Mouse (Mus musculus): ENCODE data around the gene Dstn.

The Dstn gene

DNA sequence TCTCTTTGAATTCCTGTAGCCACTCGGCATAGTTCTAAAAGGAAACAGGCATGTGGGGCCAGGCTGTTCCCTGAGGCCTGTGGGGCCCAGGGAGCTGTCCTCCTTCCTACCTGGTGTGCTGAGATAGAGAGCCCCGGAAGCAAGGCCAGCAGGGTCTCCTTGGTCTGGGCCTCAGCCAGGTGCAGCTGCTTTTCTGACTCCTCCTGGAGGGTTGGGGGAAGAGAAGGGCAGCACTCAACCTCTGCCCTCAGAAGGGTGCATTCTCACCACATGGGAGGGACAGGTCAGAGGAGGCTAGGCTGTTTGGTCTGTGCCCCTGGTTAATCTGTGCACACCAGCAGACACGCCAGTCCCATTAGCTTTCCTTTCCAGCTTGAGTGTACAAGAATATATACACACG is 39.9 kb downstream of the Dstn start:
- DNase-seq (ENCODE audit: low read depth), result no peak

DNA sequence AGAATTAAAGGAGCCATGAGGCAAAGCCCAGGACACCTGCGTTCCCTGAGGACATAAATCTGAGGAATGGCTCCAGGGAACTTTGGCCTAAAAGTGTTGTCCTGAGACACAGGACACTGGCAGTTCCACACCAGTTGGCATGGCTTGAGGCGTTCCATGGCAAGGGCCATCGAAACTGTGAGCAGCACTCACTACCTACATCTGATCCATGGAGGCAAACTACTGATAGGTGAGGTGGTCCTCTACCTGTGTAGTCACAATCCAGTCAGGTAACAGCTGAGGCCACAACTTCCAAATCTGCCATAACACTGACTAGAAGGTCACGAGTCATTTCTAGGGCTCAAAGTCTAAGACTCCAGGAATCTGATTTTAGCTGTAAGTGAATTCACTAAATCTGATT is 40.6 kb downstream of the Dstn start:
- no peak for DNase-seq (ENCODE audit: low read depth)

DNA sequence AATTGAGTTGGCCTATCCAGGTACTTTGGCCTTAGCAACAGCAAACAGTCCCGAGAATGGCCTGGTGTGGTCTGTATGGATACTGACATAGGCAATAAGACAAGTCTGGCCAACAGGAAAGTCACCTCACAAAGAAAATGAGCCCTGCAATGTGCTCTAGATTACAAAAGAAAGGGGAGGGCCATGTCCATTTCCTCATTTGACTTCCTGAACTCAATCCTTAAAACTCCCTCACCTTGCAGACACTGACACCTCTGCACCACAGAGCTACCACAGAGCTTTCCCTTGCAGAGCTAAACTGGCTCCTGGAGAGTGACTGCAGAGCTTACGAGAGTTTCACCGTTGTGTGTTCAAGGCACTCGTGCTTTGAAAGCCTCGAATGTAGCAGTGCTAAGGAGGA is 47.1 kb downstream of the Dstn start:
- no peak for DNase-seq (ENCODE audit: low read depth)

DNA sequence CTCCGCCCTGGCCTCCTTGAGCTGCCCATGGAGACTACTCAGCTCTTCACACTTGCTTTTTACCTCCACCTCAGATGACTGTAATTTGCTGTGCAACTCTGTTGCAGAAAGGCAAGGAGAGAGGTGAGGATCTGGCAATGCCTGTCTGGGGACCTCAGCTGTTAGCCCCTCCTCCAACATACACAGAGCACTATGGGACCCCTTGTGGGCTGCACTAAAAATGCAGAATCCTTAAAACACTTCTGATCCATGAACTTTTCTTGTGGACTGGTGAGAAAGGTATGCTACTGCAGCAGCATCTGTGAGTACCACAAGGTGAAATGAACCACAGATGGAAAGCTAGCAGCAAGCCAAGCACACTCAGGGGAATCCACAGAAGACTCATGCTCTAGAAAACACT is 48.2 kb downstream of the Dstn start:
- no peak for DNase-seq (ENCODE audit: low read depth)

DNA sequence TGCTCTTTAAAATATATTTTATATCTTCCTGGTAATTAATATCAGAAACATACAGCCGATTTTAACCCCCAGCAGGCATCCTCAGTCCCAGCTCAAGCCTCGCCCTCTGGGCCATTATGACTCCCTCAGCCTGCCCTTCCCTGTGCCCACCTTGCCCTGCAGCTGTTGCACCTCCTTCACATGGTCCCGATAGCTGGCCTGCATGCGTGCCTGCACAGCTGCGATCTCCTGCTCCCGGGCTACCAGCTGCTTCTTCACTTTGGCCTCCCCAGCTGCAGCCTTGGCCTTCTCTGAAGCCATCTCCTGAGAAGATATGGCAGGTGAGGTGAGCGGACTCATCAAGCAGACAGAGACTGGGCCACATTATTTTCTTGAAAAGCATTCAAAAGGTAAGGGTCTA is 54.1 kb downstream of the Dstn start:
- DNase-seq (ENCODE audit: low read depth), result no peak

DNA sequence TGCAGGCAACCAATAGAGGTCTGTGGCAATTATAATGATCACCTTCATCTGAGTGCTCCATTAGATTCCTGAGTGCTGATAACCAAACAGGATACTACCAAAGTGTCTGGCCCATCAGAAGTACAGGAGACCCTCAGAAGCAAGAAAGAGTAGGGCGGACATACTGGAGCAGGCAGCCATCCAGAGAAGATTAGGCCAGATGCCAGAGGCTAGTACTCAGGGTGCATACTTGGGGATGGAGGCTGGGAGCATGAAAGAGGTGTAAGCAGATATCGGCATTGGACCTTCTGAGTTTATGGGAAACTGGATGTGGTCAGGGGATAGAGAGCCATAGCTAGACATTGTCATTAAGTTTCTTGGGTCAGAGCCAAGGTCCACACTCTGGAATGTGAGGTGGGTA is 55.7 kb downstream of the Dstn start:
- DNase-seq (ENCODE audit: low read depth), result no peak

DNA sequence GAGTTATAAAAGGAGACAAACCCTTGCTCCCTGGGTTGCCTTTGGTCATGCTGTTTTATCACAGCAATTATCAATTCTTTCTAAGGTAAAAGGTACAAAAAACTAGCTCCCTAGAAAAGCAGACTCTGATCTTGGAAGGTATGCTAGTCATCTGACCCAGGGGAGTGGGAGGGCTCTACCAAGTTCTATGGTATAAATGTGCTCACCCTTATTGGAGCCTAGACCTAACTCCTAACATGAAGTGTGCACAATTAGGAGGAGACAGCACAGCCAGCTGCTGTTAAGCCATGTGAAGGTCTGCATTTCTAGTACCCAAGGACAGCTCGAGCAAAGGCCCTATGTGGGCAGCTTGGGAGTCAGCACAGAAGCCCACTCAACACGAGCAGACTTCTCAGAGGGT is 56.8 kb downstream of the Dstn start:
- DNase-seq (ENCODE audit: low read depth), result no peak

DNA sequence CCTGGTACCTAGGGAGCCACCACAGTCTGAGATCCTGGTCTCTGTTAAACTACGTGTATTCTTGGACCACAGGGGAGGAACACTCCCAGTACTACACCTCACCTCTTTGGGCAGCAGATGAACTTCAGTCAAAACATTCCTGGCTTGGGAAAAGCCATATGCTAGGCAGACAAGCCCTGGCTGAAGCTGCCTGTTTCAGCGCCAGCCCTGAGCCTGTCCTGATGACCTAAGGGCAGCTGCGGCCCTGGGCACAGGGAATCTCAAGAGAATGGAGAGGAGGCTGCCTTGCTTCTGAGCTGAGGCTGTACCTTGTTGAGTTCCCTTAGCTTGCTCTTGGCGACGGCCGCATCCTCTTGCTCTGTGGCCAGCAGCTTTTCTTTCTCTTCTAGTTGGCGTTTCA is 58.0 kb downstream of the Dstn start:
- no peak for DNase-seq (ENCODE audit: low read depth)

DNA sequence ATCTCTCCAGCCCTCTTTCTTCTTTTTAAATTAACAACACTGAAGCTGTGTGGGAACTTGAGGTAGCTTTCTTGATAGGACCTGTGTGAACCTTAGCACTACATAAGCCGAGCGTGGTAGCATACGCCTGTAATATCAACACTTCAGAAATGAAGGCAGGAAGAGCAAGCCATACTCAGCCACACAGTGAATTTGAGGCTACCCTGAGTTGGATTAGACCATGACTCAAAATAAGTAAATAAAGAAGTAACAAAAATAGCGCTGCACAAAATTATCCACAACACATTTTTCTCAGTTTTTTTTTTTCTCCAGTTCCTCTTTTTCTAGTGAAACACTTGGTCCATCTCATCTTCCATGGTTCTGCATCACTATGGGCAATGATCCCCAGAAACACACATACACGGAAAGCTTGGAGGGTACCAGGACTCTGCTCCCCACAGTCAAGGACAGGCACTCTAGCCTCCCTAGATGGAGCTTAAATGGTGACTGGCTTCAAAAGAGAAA is 60.1 kb downstream of the Dstn start:
- no peak for DNase-seq (ENCODE audit: low read depth)

DNA sequence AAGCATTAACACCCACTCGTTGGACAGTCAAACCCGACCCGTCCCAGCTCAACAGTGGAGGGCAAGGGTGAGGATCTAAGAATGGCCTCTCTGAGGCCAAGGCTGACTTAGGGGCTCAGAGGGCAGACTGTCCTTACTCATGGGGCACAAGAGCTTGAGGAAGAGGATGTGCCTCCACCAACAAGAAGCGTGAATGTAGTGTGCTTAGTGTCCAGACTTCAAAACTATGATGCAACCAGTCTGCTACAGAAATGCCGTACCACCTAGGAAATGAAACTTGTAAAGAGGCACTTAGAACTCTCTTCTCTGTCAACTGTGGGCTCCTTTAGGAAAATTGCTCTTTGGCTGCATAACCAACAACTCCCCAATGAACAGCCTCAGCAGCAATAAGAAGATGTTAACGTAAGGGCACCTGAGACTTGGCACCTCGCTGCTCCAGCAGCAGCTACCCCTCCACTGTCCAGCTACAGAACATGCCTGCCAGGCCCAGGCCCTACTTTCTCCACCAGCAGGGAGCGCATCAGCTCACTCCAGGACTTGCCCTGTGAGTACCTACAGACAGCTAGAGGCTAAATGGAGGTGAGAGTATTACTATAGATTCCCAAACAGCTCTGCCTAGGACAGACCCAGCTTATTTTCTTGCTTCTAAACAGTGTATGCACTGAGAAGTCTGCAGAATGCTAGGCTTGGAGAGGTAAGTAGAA is 63.5 kb downstream of the Dstn start:
- DNase-seq (ENCODE audit: low read depth), result peak; percentile 15

DNA sequence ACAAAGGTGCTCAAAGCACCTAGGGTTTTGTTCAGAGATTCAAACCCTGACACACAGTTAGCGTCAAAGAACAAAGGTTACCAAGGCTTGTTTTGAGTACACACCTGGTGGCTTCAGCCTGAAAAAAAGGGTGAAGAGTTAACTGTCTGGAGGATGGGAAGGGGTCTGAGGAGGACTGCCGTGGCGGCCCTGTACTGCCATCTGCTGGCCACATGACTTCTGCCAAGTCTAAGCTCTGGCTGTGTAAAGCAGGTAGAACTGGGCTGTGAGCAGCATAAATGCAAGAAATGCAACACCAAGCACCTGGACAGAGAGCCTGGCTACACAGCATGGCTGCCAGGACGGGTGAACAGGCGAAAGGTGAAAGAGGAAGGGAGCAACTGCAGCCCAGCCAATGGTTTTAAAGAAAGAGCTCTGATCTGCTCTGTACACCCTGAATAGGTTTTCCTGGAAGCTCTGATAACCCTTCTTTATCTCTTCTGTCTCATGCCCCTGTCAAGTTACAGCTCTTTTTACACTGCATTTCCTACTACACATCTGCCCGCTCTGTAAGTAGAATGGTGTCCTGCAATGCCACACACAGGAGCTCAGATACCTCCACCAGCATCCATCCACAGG is 65.8 kb downstream of the Dstn start:
- peak; percentile 67 for DNase-seq (ENCODE audit: low read depth)

DNA sequence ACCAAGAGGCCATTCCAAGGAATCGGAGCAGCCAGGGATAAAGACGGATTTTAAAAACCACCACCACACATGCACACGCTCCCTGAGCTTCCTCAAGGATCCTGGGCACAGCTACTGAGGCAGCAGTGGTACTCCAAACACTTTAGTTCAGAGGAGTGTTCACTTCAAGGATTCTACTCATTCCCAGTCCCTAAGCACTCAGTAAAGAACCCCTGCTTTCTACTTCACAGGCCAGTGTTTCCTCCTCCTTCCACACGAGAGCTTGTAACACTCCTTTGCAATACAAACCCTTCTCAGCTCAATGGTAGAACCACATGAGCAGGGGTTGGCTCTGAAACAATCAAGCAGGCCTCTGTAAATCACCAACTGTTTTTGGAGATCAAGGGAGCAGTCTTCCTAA is 67.0 kb downstream of the Dstn start:
- no peak for DNase-seq (ENCODE audit: low read depth)

DNA sequence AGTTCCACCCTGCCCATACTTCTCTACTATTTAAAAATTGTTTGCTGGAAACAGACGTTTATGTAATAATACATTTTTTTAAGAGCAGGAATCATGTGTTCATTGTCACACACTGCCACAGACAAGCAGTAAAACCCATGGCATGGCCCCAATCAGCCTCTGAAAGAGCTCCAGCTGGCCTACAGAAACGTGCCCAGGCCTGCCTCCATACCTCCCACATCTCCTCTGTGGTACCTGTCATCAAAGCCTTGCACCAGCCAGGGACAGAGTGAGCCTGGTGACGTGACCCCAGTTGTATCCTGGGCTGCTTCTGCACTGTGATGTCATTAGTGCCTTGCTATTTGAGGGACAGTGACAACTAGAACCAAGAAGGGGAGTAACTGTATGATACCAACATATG is 67.8 kb downstream of the Dstn start:
- no peak for DNase-seq (ENCODE audit: low read depth)

DNA sequence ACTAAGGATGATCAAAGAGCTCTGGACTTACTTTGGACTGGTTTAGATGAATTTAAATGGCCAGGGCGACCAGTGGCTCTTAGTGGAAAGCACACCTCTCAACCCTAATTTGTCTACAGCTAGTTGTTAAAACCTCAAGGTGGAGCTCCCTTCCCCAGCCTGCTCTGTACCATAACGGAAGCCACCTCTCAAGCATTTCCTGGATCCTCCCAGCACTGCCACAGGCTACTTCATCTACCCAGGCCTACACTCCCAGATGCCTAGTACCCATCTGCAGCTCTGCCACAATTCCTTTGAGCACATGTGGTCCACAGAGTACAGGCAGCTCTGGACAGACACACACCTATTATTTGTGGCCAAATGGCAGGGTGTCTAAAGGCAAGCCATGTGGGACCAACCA is 68.4 kb downstream of the Dstn start:
- DNase-seq (ENCODE audit: low read depth), result no peak

DNA sequence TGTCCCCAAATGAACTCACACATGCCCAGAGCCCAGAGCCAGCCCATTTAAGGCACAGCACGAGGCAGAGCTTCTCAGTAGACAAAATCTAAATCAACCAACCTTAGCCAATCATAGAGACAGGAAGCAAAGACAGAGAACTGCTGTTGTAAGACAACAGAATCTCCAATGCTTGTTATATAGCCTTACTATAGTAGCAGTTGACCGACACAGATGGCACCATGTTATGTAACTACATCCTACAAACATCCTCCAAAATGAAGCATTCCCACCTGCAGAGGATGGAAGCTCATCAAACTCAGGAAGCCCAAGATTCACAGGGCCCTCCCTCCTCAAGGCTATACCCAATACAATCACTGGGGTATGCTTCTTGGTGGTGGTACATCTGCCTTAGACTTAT is 72.4 kb downstream of the Dstn start:
- DNase-seq (ENCODE audit: low read depth), result no peak

DNA sequence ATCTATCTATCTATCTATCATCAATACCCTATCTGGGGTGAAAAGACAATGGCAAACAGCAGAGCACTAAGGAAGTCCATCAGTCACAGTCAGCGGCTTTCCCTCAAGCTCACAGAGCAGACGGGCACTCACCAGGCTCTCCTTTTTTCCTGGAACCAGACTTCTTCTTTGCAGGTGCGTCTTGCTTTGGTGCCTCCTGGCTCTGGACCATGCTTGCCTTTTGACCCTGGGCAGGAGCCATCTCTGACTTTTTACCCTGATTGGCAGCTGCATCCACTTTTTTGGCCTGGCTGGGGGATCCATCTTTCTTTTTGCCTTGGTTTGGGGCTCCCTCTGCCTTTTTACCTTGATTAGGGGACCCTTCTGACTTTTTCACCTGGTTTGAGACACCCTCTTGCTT is 72.9 kb downstream of the Dstn start:
- no peak for DNase-seq (ENCODE audit: low read depth)

DNA sequence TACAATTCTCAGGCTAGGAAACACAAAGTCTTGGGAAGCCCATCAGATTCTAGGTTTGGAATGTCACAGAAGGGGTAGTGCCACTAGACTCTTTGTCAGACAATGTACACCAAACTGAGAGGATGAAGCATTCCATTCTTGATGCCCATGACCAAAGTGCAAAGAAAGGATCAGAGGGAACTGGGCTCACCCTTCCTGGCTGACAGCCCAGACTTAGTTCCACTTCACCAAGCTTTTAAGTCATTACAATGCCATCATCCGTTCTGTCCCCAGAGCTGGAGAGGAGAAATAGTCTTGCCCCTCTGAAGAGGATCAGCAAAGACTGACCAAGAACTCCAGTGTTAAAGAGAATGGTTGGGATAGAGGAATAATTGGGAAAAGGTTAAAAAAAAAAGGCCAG is 75.9 kb downstream of the Dstn start:
- no peak for DNase-seq (ENCODE audit: low read depth)

DNA sequence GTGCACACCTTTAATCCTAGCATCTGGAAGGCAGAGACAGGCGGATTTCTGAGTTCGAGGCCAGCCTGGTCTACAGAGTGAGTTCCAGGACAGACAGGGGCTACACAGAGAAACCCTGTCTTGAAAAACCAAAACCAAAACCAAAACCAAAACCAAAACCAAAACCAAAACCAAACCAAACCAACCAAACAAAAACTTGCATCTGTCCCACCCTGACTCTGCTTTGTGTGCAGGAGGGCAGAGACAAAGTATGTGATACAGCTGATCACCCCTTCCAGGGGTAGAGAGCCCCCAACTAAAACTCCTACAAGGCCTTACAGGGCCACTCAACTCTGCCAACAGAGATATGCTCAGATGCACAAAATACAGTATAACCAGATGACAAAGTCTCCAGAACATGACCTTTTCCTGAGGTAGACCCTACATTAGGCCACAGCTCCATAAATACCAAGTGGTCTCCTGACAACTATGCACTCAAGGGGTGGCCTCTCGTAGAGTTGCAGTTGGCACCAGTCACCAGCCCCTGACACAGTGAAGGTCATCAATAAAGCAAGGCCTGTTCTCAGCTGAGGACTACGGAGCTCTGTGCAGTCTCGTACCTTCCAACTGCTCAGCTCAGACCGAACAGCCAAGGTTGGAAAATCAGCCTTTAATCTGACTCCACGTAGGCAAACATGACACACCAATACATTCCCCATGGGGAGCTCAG is 77.0 kb downstream of the Dstn start:
- DNase-seq (ENCODE audit: low read depth), result no peak

All from NIH3T3 (cell line).